Mouse (Mus musculus) limb, embryonic 14.5 days (tissue): ENCODE results near the gene Fgr. TPM values are rescaled to one million over a fixed set of nuclear protein-coding genes. Genes with fewer than 3 reads are reported as not detected.

ENCODE experiments used
- ATAC-seq: fragments of 200-750 bp; cut with Nextera tagmentation; 2 replicates; pipeline ENCODE4 v1.8.0; 2017; ENCODE audit warnings: low read depth, moderate number of reproducible peaks, moderate TSS enrichment; ENCODE audit not compliant: low FRiP score
- DNase-seq: peaks from one replicate; pipeline ENCODE4 v3.0.0-alpha.2; 2015; ENCODE audit warnings: low spot score
- H3K27ac ChIP-seq: fragments of 300-500 bp; sonication (generic); replicated peaks from 2 replicates; pipeline ENCODE4 v1.5.1; 2014; ENCODE audit warnings: low read depth, mild to moderate bottlenecking, low read length, moderate library complexity, mixed read lengths
- H3K27me3 ChIP-seq: fragments of 300-500 bp; sonication (generic); 2 replicates; pipeline ENCODE4 v1.6.1; 2014; ENCODE audit warnings: low read length, mixed read lengths; ENCODE audit not compliant: control insufficient read depth, insufficient read depth
- H3K36me3 ChIP-seq: fragments of 300-500 bp; sonication (generic); 2 replicates; pipeline ENCODE4 v1.6.1; 2014; ENCODE audit warnings: mild to moderate bottlenecking, low read length, moderate library complexity, mixed read lengths; ENCODE audit not compliant: control insufficient read depth, insufficient read depth
- H3K4me1 ChIP-seq: fragments of 300-500 bp; sonication (generic); 2 replicates; pipeline ENCODE4 v1.6.1; 2014; ENCODE audit warnings: antibody characterized with exemption, low read length, mixed read lengths; ENCODE audit not compliant: control insufficient read depth, insufficient read depth
- H3K4me2 ChIP-seq: fragments of 300-500 bp; sonication (generic); replicated peaks from 2 replicates; pipeline ENCODE4 v1.6.1; 2014; ENCODE audit warnings: low read depth, mild to moderate bottlenecking, low read length, moderate library complexity; ENCODE audit not compliant: severe bottlenecking
- H3K4me3 ChIP-seq: fragments of 300-500 bp; sonication (generic); replicated peaks from 2 replicates; pipeline ENCODE4 v1.5.1; 2014; ENCODE audit warnings: low read length
- H3K9ac ChIP-seq: fragments of 300-500 bp; sonication (generic); 2 replicates; pipeline ENCODE4 v1.6.1; 2014; ENCODE audit warnings: mild to moderate bottlenecking, low read depth, low read length, moderate library complexity; ENCODE audit not compliant: severe bottlenecking
- H3K9me3 ChIP-seq: fragments of 300-500 bp; sonication (generic); 2 replicates; pipeline ENCODE4 v1.6.1; 2016; ENCODE audit warnings: low read length; ENCODE audit not compliant: control insufficient read depth
- POLR2A ChIP-seq: fragments of 200-500 bp; IDR thresholded peaks from 2 replicates; pipeline ENCODE4 v1.8.0; 2012; ENCODE audit warnings: inconsistent platforms, mild to moderate bottlenecking, moderate library complexity, borderline replicate concordance; ENCODE audit not compliant: insufficient read depth, insufficient read length; ENCODE audit errors: extremely low read depth
- WGBS: fragments of 180-500 bp; shearing (Covaris S2); extraction: QIAGEN DNeasy Blood & Tissue Kit; methylation state at CpG from one replicate; pipeline ENCODE4 v1.1.7; 2014; 5-methylcytosine and 5-hydroxymethylcytosine counted together
- polyA plus RNA-seq, 2 experiments: library from polyadenylated mRNA; depleted of rRNA in 1 of 2; stranded (reverse) in 1 of 2; unstranded in 1 of 2; fragments of >200 nt; fragmentation: Nextera tagmentation in 1 of 2; extraction: Ambion mirVana in 1 of 2; gene quantifications; 2 replicates each; pipeline versions ENCODE4 v1.2.1 to v1.2.3; 2012 to 2014

Fgr gene
- polyA plus RNA-seq, 2 experiments: 0.62 to 0.64 TPM

GRCm38 (mm10) chr4:133018263-133018798, 44.4 kb downstream of the Fgr start:
- TF ChIP-seq POLR2A: no peak
- Histone ChIP-seq H3K4me1 (peaks cover 90% of the 10 kb centered on the region), H3K9ac (peak overlapping the region; percentile 34; the same call in 1 of the 2 replicates), H3K27me3 (no peaks in the 10 kb centered on the region), H3K4me2 (no peak overlapping the region), H3K27ac (no peak overlapping the region), H3K9me3 (no peaks in the 10 kb centered on the region), H3K4me3 (no peak overlapping the region), H3K36me3 (peaks cover 21% of the 10 kb centered on the region)
- no peak for DNase-seq
- 58% methylated on average over 3 of the region's 3 CpGs for WGBS
- ATAC-seq: no peak

GRCm38 (mm10) chr4:133020721-133021120, 46.8 kb downstream of the Fgr start:
- Histone ChIP-seq H3K4me1 (peaks cover 90% of the 10 kb centered on the region), H3K9ac (no peak overlapping the region; the same call in 1 of the 2 replicates), H3K9me3 (no peaks in the 10 kb centered on the region), H3K27ac (no peak overlapping the region), H3K4me2 (peak overlapping the region; percentile 33), H3K36me3 (peaks cover 26% of the 10 kb centered on the region), H3K4me3 (no peak overlapping the region), H3K27me3 (no peaks in the 10 kb centered on the region)
- TF ChIP-seq POLR2A: no peak
- DNase-seq (no peak), ATAC-seq (no peak)
- WGBS: 51% methylated on average over 2 of the region's 6 CpGs

- Histone ChIP-seq H3K27me3 (no peaks in the 10 kb centered on the region), H3K9me3 (no peaks in the 10 kb centered on the region), H3K27ac (no peak overlapping the region), H3K4me1 (peaks cover 90% of the 10 kb centered on the region), H3K9ac (no peak overlapping the region; the same call in 1 of the 2 replicates), H3K36me3 (peaks cover 31% of the 10 kb centered on the region), H3K4me3 (no peak overlapping the region), H3K4me2 (peak overlapping the region; percentile 33)
- TF ChIP-seq POLR2A: no peak
- ATAC-seq (no peak), DNase-seq (no peak)
- WGBS: 6% methylated on average over 9 of the region's 9 CpGs
These were observed 47.3 kb downstream of the Fgr start for GRCm38 (mm10) chr4:133021181-133021671.

- TF ChIP-seq POLR2A: no peak
- Histone ChIP-seq H3K27me3 (no peaks in the 10 kb centered on the region), H3K9ac (peak overlapping the region; percentile 36; the same call in 1 of the 2 replicates), H3K4me3 (no peak overlapping the region), H3K4me1 (peaks cover 84% of the 10 kb centered on the region), H3K27ac (0 out of 2 replicates have a peak overlapping the region, but pooled peaks have one; percentile 33), H3K4me2 (peak overlapping the region; percentile 33), H3K36me3 (peaks cover 29% of the 10 kb centered on the region), H3K9me3 (no peaks in the 10 kb centered on the region)
- 24% methylated on average over 11 of the region's 14 CpGs for WGBS
- no peak for DNase-seq
- no peak for ATAC-seq
These were observed 48.3 kb downstream of the Fgr start for GRCm38 (mm10) chr4:133022217-133022616.

- no peak overlapping the region for H3K9ac ChIP-seq
- ATAC-seq: no peak
- no peak for TF ChIP-seq POLR2A
- no peak for DNase-seq
- H3K9me3 ChIP-seq: no peaks in the 10 kb centered on the region
- H3K4me2 ChIP-seq: no peak overlapping the region
- no peak overlapping the region for H3K27ac ChIP-seq
- no peak overlapping the region for H3K4me3 ChIP-seq
- H3K4me1 ChIP-seq: peaks cover 75% of the 10 kb centered on the region
- H3K36me3 ChIP-seq: peaks cover 24% of the 10 kb centered on the region
- no peaks in the 10 kb centered on the region for H3K27me3 ChIP-seq
- WGBS: 72% methylated on average over 13 of the region's 14 CpGs
These were observed 49.2 kb downstream of the Fgr start for GRCm38 (mm10) chr4:133022954-133023635.
